Mouse (Mus musculus): Measurements from ENCODE around the gene Ncoa3.

DNA sequence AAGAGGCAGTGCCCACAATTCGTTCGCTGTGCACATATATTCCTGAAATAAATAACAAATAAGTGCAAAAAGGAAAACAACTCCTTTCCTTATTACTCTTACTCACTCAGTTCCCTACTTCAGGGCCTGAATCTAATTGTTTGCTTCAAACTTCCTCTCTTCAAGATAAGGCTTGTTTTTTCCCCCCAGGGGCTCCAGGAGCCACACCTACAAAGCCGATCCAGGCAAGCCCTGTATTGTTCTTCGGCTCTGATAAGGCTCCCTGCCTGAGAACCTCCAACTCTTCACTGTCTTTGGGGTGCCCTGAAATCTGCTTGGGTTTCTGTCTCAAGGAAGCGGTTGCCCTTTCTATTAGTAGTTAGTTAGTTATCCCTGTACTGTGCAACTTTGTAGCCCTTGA, 15.6 kb upstream of the Ncoa3 start:
- TF ChIP-seq CTCF (IDR thresholded peaks at IDR 0.05; ENCODE audit: low read depth, low read length) (no peak), POLR2A (IDR thresholded peaks at IDR 0.05; ENCODE audit: extremely low read depth, insufficient read depth, low read length) (no peak)

All from liver, adult 2 months (tissue).